Mouse (Mus musculus) heart, postnatal 0 days (tissue): ENCODE data around the gene Atf3. TPM values are rescaled to one million over a fixed set of nuclear protein-coding genes. Genes with fewer than 3 reads are reported as not detected.

Experiments
- ATAC-seq: fragments of 200-750 bp; cut with Nextera tagmentation; 2 replicates; pipeline ENCODE4 v1.8.0; 2017; ENCODE audit warnings: low read depth, moderate number of reproducible peaks, moderate library complexity; ENCODE audit not compliant: insufficient read depth
- DNase-seq: peaks from one replicate; pipeline ENCODE4 v3.0.0-alpha.2; 2016; ENCODE audit warnings: low spot score
- H3K27ac ChIP-seq: fragments of 300-500 bp; sonication (generic); 2 replicates; pipeline ENCODE4 v1.5.1; 2014; ENCODE audit warnings: low read depth, mild to moderate bottlenecking
- H3K27me3 ChIP-seq: fragments of 300-500 bp; sonication (generic); 2 replicates; pipeline ENCODE4 v1.6.1; 2014; ENCODE audit warnings: low read length, mixed read lengths; ENCODE audit not compliant: control insufficient read depth, insufficient read depth
- H3K36me3 ChIP-seq: fragments of 300-500 bp; sonication (generic); replicated peaks from 2 replicates; pipeline ENCODE4 v1.6.1; 2014; ENCODE audit warnings: low read length, mixed read lengths; ENCODE audit not compliant: control insufficient read depth, insufficient read depth
- H3K4me1 ChIP-seq: fragments of 300-500 bp; sonication (generic); 2 replicates; pipeline ENCODE4 v1.6.1; 2014; ENCODE audit warnings: antibody characterized with exemption; ENCODE audit not compliant: control insufficient read depth, insufficient read depth
- H3K4me2 ChIP-seq: fragments of 300-500 bp; sonication (generic); 2 replicates; pipeline ENCODE4 v1.6.1; 2014; ENCODE audit warnings: low read depth, mild to moderate bottlenecking, low read length, moderate library complexity
- H3K4me3 ChIP-seq: fragments of 300-500 bp; sonication (generic); 2 replicates; pipeline ENCODE4 v1.5.1; 2014; ENCODE audit warnings: low read depth, low read length
- H3K9ac ChIP-seq: fragments of 300-500 bp; sonication (generic); replicated peaks from 2 replicates; pipeline ENCODE4 v1.6.1; 2014; ENCODE audit warnings: low read depth, low read length, mixed read lengths
- H3K9me3 ChIP-seq: fragments of 300-500 bp; sonication (generic); replicated peaks from 2 replicates; pipeline ENCODE4 v1.6.1; 2016; ENCODE audit warnings: low read length; ENCODE audit not compliant: control insufficient read depth
- CTCF ChIP-seq: IDR thresholded peaks from 2 replicates; pipeline ENCODE4 v1.5.1; 2016; ENCODE audit warnings: antibody characterized with exemption, control low read depth, low read depth
- EP300 ChIP-seq: IDR thresholded peaks from 2 replicates; pipeline ENCODE4 v1.6.1; 2016; ENCODE audit warnings: antibody characterized with exemption, low read depth
- WGBS: fragments of 180-500 bp; shearing (Covaris S2); extraction: QIAGEN DNeasy Blood & Tissue Kit; methylation state at CpG from one replicate; pipeline ENCODE4 v1.1.7; 2014; 5-methylcytosine and 5-hydroxymethylcytosine counted together
- polyA plus RNA-seq: library from polyadenylated mRNA; unstranded; fragments of >200 nt; fragmentation: Nextera tagmentation; extraction: Ambion mirVana; gene quantifications from 2 replicates; pipeline ENCODE4 v1.2.1, GENCODE M21; 2015
- total RNA-seq: library from RNA; depleted of rRNA; stranded (reverse); fragments of >200 nt; gene quantifications from 2 replicates; pipeline ENCODE4 v1.2.3, GENCODE M21; 2014; ENCODE audit warnings: low replicate concordance

Atf3 gene
- total and polyA plus RNA-seq, 2 experiments from 2014 or later = 13.9 to 54.0 TPM

GRCm38 (mm10) chr1:191140983-191141382 lies 76.9 kb downstream of the Atf3 start:
- Histone ChIP-seq H3K4me1 (no peaks in the 10 kb centered on the region), H3K9ac (no peak overlapping the region), H3K9me3 (no peaks in the 10 kb centered on the region), H3K27ac (no peak overlapping the region), H3K36me3 (no peaks in the 10 kb centered on the region), H3K4me2 (no peak overlapping the region), H3K27me3 (no peaks in the 10 kb centered on the region), H3K4me3 (no peak overlapping the region)
- WGBS = 75% methylated on average over 8 of the region's 8 CpGs
- TF ChIP-seq CTCF (no peak), EP300 (no peak)
- DNase-seq (no peak), ATAC-seq (no peak)

GRCm38 (mm10) chr1:191138874-191139495 lies 78.9 kb downstream of the Atf3 start:
- 26% methylated on average over 7 of the region's 7 CpGs for WGBS
- DNase-seq (no peak), ATAC-seq (no peak)
- no peak overlapping the region for H3K4me3 ChIP-seq
- no peak overlapping the region for H3K27ac ChIP-seq
- H3K4me2 ChIP-seq = no peak overlapping the region
- no peak overlapping the region for H3K9ac ChIP-seq
- no peaks in the 10 kb centered on the region for H3K4me1 ChIP-seq
- no peaks in the 10 kb centered on the region for H3K27me3 ChIP-seq
- no peaks in the 10 kb centered on the region for H3K9me3 ChIP-seq
- H3K36me3 ChIP-seq = no peaks in the 10 kb centered on the region
- TF ChIP-seq EP300 = no peak
- no peak for TF ChIP-seq CTCF

- no peak for ATAC-seq
- no peaks in the 10 kb centered on the region for H3K9me3 ChIP-seq
- no peak overlapping the region for H3K9ac ChIP-seq
- H3K36me3 ChIP-seq = no peaks in the 10 kb centered on the region
- no peak overlapping the region for H3K27ac ChIP-seq
- no peaks in the 10 kb centered on the region for H3K27me3 ChIP-seq
- H3K4me1 ChIP-seq = no peaks in the 10 kb centered on the region
- TF ChIP-seq CTCF = no peak
- no peak for TF ChIP-seq EP300
- H3K4me3 ChIP-seq = no peak overlapping the region
- 83% methylated on average over 4 of the region's 4 CpGs for WGBS
- H3K4me2 ChIP-seq = no peak overlapping the region
- no peak for DNase-seq
Observed at GRCm38 (mm10) chr1:191138436-191138835, 79.4 kb downstream of the Atf3 start.

- no peak for DNase-seq
- Histone ChIP-seq H3K27me3 (no peaks in the 10 kb centered on the region), H3K9ac (no peak overlapping the region), H3K4me1 (no peaks in the 10 kb centered on the region), H3K9me3 (no peaks in the 10 kb centered on the region), H3K36me3 (no peaks in the 10 kb centered on the region), H3K4me3 (no peak overlapping the region), H3K27ac (no peak overlapping the region), H3K4me2 (no peak overlapping the region)
- no peak for TF ChIP-seq CTCF
- TF ChIP-seq EP300 = no peak
- WGBS = 69% methylated on average over 4 of the region's 4 CpGs
- ATAC-seq = no peak
Observed at GRCm38 (mm10) chr1:191135406-191135805, 82.4 kb downstream of the Atf3 start.

GRCm38 (mm10) chr1:191132934-191133333 lies 84.9 kb downstream of the Atf3 start:
- no peaks in the 10 kb centered on the region for H3K4me1 ChIP-seq
- no peak overlapping the region for H3K4me2 ChIP-seq
- ATAC-seq (peak; percentile 49), DNase-seq (no peak)
- WGBS = 65% methylated on average over 5 of the region's 5 CpGs
- no peak overlapping the region for H3K27ac ChIP-seq
- no peak overlapping the region for H3K9ac ChIP-seq
- H3K36me3 ChIP-seq = no peaks in the 10 kb centered on the region
- no peak for TF ChIP-seq EP300
- no peaks in the 10 kb centered on the region; the same call in 1 of the 2 replicates for H3K9me3 ChIP-seq
- H3K4me3 ChIP-seq = no peak overlapping the region
- no peaks in the 10 kb centered on the region for H3K27me3 ChIP-seq

GRCm38 (mm10) chr1:191132240-191132639 lies 85.6 kb downstream of the Atf3 start:
- H3K9me3 ChIP-seq = no peaks in the 10 kb centered on the region; the same call in 1 of the 2 replicates
- no peaks in the 10 kb centered on the region for H3K36me3 ChIP-seq
- H3K4me3 ChIP-seq = no peak overlapping the region
- 57% methylated on average over 5 of the region's 5 CpGs for WGBS
- H3K27ac ChIP-seq = no peak overlapping the region
- DNase-seq = no peak
- no peak for ATAC-seq
- H3K4me1 ChIP-seq = no peaks in the 10 kb centered on the region
- no peaks in the 10 kb centered on the region for H3K27me3 ChIP-seq
- no peak overlapping the region for H3K9ac ChIP-seq
- no peak for TF ChIP-seq CTCF
- no peak for TF ChIP-seq EP300
- no peak overlapping the region for H3K4me2 ChIP-seq
